Mouse (Mus musculus) spleen, postnatal 36 days (tissue): ENCODE data around the gene Tjp2.
"Not testable (repeated sequence)": the region's sequence is repeated elsewhere in the genome, so short reads cannot be mapped to it uniquely, and the experiment has no call there.

Experiments used
- DNase-seq, 2 experiments: peaks; one replicate each; pipeline ENCODE4 v3.0.0; 2022; ENCODE audit warnings: low spot score in 2 of 2, mixed read lengths in 1 of 2

Tjp2 gene

DNA sequence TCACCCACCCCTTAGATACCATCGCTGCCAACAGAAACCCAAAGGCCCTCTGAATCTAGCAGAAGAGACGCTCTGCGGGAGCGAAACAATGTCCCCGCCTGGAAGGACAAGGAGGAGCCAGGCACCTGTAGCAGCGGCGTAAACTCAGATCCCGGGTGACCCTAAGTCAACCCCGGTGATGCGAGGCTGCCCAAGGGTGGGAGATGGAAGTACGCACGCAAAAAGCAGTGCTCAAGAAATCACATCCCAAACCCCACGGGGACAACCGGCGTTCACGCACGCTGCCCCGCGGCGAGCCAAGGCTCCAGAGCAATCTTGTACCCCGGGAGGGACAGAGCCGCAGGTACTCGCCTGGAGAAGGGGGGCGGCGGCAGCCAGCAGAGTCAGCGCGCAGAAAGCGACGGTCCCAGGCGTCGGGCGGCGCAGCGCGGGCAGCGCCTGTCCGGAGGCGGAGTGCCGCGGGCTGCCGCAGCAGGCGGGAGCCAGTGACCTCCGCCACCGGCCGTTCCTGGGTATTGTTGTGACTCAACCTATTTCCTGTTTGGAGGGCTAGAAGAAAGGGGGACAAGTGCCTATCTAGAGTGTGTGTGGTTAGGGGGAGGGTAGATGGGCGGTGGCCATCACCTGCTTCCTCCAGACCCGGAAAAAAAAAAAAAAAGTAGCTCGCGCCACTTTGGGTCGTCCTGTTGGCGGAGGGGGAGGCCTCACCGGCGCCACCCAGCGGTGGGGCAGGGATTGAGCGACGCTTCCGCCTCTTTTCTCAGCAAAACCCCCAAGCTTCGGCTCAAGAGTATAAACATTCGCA, at the start of gene Tjp2:
Gene Tjp2, minus strand, starts transcription at position 531 of the 805 bp plus-strand sequence.
- peak; percentile 13 to 27 for DNase-seq

DNA sequence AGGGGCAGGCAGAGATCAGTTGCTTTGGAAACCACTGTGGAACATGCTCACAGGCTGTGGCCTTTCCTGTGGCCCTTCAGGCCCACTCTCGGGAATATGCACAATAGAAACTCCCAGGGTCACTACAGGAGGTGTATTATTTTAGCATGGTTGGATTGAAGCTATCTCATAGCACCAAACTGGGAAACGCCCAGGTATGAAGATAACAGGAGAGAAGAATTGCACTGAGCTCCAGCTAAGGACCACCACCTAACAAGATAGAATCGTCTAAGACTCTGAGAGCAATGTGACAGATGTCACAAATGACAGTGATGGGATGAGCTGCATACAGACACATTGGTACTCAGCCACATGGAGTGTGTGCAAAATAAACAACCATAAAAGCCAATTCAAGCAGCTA, 49.5 kb upstream of the Tjp2 start:
- no peak for DNase-seq

DNA sequence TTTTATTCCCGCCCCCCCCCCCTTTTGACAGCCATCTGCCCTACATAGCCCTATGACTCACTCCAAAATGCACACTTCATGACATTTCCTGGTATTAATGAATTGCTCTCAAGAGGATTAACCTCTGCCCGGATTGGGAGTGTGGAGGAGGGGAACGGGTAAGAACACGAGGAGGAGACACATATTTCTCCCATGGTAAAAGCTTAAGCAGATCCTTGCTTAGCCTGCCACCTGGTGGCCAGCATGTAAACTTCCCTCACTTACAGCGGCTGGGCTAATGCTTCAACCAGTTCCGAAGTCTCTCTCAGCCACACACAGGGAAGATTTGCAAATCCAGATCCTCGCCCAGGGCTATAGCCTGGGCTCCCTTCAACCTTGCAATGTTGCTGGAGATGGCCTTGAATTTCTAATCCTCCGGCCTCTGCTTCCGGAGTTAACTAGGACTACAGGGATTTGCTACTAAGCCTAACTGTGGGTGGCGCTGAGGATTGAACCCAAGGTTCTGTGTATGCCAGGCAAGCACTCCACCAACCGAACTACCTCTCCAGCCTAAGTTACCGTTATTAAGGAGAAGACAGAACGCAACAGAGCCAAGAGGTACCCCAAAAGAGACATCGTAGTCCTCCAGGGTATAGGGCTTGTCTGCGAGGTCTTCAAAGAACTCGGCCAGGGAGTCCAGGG, 47.1 kb upstream of the Tjp2 start:
- DNase-seq: peak; percentile 50 to 52

DNA sequence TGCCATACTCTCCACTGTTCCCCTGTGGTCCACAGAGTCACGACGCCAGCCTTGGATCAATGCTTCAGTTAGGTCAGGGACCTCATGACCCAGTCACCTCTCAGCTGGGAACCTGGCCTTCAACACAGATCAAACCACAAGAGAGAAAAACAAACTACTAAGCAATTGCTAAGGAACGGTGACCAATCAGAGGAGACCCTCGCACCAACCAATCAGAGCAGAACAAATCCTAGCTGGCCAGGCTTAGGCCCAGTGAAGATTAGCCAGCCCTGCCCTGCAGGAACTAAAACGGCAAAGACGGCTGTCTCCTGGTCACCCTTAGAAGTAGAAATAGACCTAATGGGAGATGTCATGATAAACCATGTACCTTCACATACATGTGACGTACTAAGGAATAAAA, 46.5 kb upstream of the Tjp2 start:
- DNase-seq: no peak

DNA sequence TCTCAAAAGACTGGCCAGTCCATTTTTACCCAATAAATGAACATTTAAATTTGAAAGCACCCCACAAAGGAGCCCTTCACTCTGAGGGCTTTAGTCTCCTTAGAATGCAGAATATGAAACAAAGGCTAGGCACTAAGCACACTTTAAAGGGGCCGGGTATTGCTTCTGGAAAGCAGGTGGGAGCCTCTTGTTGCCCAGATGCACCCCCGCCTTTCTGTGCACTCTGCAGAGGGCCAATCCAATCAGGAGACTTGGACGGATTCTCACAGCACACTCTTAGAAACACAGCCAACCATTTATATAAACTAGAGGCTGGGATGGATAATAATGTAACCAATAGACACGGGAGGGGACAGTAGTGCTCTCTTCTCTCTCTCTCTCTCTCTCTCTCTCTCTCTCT, 43.7 kb upstream of the Tjp2 start:
- no peak for DNase-seq

DNA sequence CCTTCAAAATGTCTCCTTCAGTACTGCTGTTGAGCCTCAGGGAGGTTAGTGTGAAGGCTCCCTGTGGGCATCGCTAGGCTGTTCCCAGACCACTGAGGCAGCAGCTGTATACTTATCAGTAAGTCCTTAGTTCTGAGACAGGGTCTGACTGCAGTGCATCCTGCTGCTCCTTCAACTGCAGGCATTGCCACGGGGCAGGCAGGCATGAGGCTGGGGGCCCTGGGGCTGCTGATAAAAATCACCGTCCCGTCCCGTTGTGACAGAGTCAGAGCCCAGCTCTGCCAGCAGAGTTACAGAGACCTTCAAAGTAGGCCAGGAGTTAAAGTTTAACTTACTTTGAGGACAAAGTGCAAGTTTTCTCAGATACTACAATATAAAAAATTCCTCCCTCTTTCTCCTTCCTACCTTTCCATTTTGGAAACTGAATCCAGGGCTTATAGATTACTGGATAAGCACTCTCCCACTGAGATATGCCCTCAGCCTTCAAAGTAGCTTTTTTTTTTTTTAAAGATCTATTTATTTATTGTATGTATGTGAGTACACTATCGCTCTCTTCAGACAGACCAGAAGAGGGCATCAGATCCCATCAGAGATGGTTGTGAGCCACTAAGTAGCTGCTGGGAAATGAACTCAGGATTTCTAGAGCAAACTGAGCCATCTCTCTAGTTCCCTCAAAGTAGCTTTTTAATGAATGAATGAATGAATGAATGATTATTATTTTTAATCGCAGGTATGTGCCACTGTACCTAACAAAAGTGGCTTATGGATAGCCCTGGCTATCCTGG, 41.4 kb upstream of the Tjp2 start:
- no peak for DNase-seq

DNA sequence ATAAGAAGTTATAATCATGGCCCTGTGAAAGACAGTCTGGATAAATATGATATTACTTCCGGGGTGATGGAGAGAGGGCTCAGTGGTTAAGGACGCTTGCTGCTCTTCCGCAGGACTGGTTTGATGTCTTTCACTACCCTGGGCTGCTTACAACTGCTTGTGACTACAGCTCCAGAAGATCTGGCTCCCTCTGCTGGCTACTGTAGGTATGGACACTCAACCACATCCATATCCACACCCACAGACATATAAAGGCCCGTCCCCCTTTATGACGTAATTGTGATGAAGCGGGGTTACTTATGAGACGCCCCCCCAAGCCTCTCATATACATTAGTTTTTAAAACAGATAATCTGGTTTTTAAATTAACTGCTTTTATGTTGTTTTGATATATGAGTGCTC, 40.2 kb upstream of the Tjp2 start:
- DNase-seq: peak; percentile 53 to 60

DNA sequence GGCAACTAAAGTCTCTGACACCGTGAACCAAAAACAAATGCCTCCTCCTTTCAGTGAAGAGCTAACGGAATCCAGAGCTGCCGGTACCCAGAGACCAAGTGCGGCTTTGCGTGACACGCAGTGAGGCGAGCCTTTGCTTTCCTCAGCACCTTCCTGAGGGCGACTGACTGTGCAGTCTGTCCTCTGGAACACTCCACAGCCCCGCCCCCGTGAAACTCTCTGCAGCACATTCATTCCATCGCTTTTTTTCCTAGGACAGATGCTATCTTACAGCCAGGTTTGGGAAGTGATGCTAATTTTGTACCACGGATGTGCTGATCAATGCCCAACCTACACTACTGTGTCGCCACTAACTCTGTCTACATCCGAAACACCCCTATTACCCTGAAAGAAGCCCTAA, 37.9 kb upstream of the Tjp2 start:
- no peak for DNase-seq

DNA sequence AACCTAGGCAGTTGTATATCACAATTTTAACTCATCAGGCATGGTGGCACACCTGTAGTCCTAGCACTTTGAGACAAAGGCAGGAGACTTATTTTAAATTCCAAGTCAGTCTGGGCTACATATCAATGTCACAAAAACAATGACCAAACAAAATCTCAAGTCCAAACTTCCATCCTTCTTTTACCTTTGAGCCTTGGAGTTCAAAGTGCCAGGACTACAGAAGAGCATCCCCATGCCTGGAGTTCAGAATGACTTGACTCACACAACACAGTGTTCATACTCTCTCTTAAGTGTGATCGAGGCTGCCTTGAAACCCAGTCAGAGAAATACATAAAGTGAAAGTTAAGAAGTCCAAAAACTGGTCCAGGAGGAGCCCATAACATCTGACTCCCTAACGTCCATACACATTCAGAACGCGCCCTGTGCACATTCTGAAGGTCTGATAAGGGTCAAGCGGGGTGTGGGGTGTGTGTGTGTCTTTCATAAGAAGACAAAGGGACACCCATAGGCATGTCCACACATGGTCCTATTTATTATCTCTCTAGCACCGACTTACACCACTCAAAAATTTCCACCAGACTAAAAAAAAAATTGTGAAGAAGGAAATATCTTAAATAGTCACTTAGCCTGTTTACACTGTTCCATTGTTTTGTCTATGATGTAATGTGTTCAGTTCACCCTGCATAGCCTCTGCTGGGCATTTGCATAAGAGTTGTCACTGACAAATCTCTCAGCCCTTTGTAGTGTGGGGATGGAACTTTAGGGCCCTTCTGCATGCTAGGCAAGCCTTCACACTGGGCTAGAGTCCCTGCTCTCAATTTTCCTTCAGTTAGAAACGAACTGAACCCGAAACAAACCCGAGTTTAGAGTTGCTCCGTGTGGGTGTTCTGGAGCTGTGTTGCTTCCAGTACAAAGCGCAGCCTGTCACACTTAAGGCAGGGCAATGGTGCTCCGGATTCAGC, 34.8 kb upstream of the Tjp2 start:
- no peak for DNase-seq

DNA sequence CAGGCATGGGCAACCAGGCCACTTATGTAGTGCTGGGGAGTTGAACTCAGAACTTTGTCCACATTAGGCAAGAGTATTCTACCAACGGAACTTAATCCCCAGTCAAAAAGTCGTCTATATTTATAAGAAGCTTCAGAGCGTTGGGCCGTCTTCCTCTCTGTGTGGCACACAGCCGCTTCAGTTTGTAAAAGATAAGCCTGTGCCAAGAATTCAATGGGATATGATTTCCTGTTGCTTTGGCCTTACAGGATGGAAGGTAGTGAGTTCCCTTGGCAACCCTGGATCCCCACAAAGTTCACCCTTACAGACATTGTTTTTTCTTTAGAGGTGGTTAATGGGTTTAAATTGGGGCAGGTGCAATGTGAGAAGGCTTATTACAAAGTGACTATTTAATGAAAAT, 33.5 kb upstream of the Tjp2 start:
- no peak for DNase-seq

DNA sequence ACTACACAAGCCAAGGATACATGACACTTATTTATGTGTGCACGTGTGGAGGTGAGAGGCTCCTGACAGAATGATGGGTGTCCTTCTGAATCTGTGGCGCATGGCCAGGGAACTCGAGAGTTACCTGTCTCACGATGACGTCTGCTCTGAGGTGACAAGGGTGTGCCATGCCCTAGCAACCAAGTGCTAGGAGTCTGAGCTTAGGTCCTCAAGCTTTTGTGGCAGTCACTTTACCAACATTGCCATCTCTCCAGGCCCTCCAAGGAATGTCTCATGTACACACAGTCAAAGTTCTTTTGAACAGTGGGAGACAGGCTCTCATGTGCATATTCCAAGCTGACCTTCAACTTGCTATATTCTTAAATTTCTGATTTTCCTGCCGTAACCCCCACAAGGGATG, 33.1 kb upstream of the Tjp2 start:
- DNase-seq: no peak

DNA sequence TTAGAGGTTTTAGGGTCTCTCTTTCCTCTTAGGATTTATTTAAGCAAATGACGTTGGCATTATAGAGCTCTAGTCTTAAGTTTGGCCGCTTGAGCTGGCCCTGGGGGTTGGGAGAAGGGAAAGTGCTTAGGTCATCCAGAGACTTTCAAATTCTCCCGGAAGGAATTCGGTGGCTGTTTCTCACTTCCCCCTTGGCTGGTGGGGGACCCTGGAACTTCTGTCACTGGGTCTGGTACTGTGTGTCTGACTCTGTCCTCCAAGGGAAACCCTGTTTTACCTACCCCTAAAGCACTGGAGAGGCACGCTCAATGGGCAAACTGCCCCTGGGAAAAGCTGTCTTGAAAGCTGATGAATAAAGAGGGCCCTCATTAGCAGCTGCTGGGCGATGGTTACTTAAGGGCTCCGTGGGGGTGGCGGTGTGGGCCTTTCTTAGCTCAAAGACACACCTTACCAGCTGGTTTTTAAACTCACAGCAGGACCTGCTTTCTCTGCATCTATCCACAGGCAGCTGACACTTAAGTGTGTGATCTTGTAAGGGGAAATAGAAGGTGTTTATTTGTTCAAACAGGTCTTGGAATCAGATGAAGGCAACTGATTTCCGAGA, 28.9 kb upstream of the Tjp2 start:
- no peak for DNase-seq

DNA sequence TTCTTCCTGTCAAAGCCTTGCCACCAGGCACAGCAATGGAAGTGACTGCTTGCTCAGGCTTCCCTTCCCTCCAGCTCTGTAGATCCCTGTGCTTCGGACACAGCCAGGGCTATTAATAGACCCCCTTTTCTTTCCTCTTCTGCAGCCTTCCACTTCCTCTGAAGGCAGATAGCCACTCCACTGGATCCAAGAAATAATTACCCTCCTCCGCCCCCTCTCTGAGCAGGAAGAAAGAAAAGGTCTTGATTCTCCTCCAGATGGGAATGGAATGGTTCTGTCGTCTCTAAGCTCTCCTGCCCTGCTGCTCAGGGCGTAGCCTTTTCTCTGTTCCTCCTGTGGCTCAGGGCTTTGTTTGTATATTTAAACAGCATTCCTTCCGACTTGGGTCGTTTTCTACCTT, 27.0 kb upstream of the Tjp2 start:
- no peak for DNase-seq

DNA sequence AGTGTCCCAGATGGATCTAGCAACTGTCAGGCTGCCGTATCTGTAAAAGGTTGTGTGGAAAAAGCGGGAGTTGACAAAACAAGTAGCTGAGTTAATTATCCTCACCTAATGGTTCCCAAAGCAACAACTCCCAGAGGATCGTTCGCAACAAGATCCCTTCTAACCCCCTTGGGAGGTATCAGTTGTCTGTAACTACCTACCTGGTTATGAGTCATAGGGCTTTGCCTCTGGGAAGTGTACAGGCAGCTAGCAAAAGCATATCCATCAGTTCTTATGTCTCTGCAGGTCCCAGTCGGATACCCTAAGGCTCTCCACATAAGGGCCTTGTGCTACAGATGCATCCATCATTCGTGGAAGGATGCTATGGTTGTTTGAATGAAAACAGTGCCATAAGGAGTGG, 18.5 kb upstream of the Tjp2 start:
- no peak for DNase-seq

DNA sequence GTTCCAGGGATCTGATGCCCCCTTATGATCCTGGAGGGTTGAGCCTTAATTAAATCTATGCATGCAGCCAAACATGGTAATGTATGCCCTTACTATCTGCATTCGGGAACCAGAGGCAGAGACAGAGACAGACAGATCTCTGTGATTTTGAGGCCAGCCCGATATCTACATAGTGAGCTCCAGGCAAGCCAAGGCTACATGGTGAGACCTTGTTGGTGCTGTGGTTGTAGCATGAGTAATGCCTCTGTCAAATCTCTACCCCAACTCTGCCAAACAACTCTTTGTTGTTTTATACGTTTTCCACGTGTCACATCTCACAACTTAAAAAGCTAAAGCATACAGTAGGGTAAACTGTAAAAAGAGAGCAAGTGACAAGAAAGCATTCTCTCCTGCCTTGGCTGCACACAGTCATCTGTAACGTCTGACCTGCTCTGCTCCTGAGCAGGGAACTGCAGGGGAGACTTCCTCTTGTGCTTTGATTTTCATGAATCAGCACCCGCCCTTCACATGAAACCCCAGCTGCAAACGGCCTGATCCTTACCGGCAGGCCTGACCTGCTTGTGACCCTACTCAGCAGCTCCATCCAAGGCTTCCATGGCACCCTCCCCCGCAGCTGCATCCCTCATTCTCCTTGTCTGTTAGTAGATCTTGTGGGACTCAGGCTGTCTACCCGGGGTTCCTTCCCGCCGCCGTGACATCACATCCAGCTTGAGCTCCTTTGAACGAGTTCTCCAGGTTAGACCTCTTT, 17.1 kb upstream of the Tjp2 start:
- DNase-seq: no peak

DNA sequence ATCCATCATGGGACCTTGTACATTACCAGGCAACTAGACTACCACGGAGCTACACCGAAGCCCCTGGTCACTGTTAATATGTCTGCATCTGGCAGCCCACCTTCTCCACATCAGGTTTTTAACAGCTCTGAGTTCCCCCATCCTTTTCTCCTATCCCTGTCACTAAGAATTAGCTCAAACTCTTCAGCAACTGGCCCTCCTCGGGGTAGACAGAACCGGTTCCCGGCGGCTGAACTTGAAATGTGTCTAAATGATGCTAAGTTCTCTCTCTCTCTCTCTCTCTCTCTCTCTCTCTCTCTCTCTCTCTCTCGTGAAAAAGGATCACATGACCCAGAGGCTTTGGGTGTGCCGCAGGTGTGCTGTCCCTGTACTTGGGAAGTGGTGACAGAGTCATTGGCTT, 16.4 kb upstream of the Tjp2 start:
- DNase-seq: no peak

DNA sequence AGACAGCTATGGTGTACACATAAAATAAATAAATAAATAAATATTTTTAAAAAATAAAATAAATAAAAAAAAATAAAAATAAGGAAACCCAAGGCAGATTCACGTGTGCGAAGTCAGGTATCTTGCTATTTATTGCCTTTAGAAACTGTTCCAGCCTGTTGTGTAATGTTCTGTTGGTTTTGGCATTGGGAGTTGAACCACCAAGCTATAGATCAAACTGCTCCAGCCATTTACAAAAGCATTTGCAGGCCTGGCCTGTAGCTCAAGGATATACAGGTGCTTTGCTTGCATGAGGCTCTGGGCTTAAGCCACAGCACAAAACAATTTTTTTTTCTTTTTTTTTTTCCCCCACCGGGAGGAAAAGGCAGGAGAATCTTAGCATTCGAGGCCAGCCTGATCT, 13.2 kb upstream of the Tjp2 start:
- DNase-seq: no peak

DNA sequence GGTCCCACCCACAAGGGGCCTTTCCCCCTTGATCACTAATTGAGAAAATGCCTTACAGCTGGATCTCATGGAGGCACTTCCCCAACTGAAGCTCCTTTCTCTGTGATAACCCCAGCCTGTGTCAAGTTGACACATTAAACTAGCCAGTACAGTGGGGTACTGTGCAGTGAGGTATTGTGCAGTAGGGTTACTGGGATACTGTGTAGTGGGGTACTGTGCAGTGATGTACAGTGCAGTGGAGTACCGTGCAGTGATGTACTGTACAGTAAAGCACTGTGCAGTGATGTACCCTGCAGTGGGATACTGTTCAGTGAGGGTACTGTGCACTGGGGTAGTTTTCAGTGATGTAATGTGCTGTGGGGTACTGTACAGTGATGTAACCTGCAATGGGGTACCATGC, 7.5 kb upstream of the Tjp2 start:
- DNase-seq: not testable (repeated sequence)

DNA sequence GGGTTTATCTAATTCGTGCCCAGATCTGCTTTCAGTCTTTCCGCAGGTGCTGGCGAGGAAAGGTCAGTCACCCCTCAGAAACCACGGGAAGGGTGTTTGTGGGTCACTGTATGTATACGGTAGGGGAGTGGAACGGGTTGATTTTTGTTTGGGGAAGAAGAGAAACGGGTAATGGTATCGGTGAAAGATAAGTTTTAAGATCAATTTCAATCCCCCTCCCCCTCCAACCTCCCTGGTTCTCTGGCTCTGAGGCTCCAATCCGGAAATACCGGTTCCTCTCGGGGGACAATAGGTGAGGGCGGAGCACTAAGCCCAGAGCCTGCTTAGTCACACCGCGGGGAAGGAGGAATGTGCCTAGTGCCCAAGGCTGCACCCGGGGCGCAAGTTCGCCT, 471 bp upstream of the Tjp2 start:
- peak in 1 of 2 experiments; percentile 8 for DNase-seq

DNA sequence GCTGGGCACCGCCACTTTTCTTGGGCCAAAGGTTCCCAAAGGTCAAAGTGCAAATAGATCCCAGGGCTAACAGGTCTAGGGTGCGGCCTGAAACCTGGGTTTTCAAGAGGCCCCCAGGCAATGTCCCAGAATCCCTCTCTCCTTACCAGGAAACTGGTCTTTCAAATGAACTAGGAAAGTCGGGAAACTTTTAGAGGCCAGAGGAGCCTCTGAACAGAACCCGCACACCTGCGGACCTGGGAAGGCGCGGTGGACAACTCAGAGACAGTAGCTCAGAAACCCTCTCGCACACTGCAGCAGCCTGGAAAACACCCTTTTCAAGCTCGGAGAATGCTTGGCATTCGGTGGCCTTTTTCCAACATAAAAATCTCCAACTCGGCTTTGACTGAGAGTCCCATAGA, 979 bp downstream of the Tjp2 start:
- DNase-seq: no peak
